Mouse (Mus musculus) forebrain, embryonic 11.5 days (tissue): Measurements from ENCODE around the gene Gm17631. TPM values are rescaled to one million over a fixed set of nuclear protein-coding genes. Genes with fewer than 3 reads are reported as not detected.
"Not testable (repeated sequence)": the region's sequence is repeated elsewhere in the genome, so short reads cannot be mapped to it uniquely, and the experiment has no call there.

Source experiments
- ATAC-seq: fragments of 200-750 bp; cut with Nextera tagmentation; replicated peaks from 2 replicates; pipeline ENCODE4 v1.8.0; 2017; ENCODE audit warnings: moderate TSS enrichment; ENCODE audit not compliant: low FRiP score
- DNase-seq: peaks from one replicate; pipeline ENCODE4 v3.0.0-alpha.2; 2017; ENCODE audit warnings: low spot score
- H3K27ac ChIP-seq: fragments of 300-500 bp; sonication (generic); 2 replicates; pipeline ENCODE4 v1.5.1; 2014; ENCODE audit warnings: low read depth, low read length
- H3K27me3 ChIP-seq: fragments of 300-500 bp; sonication (generic); 2 replicates; pipeline ENCODE4 v1.6.1; 2014; ENCODE audit warnings: mild to moderate bottlenecking, low read length, mixed read lengths; ENCODE audit not compliant: control insufficient read depth, insufficient read depth
- H3K36me3 ChIP-seq: fragments of 300-500 bp; sonication (generic); 2 replicates; pipeline ENCODE4 v1.6.1; 2014; ENCODE audit warnings: mild to moderate bottlenecking, low read length, moderate library complexity, mixed read lengths; ENCODE audit not compliant: control insufficient read depth, insufficient read depth
- H3K4me1 ChIP-seq: fragments of 300-500 bp; sonication (generic); replicated peaks from 2 replicates; pipeline ENCODE4 v1.6.1; 2014; ENCODE audit warnings: low read length, mixed read lengths; ENCODE audit not compliant: control insufficient read depth, insufficient read depth
- H3K4me2 ChIP-seq: fragments of 300-500 bp; sonication (generic); 2 replicates; pipeline ENCODE4 v1.6.1; 2014; ENCODE audit warnings: low read depth, mild to moderate bottlenecking, low read length, moderate library complexity, mixed read lengths; ENCODE audit not compliant: severe bottlenecking
- H3K4me3 ChIP-seq: fragments of 300-500 bp; sonication (generic); 2 replicates; pipeline ENCODE4 v1.5.1; 2014; ENCODE audit warnings: low read depth, low read length
- H3K9ac ChIP-seq: fragments of 300-500 bp; sonication (generic); 2 replicates; pipeline ENCODE4 v1.6.1; 2014; ENCODE audit warnings: low read length
- H3K9me3 ChIP-seq: fragments of 300-500 bp; sonication (generic); 2 replicates; pipeline ENCODE4 v1.6.1; 2016; ENCODE audit warnings: low read length, mixed read lengths; ENCODE audit not compliant: control insufficient read depth
- WGBS: fragments of 180-500 bp; shearing (Covaris S2); extraction: QIAGEN DNeasy Blood & Tissue Kit; methylation state at CpG from one replicate; pipeline ENCODE4 v1.1.7; 2014; 5-methylcytosine and 5-hydroxymethylcytosine counted together
- polyA plus RNA-seq: library from polyadenylated mRNA; unstranded; fragments of >200 nt; fragmentation: Nextera tagmentation; extraction: Ambion mirVana; gene quantifications from 2 replicates; pipeline ENCODE4 v1.2.1, GENCODE M21; 2014

The Gm17631 gene
- polyA plus RNA-seq, result not detected in 2 replicates

GRCm38 (mm10) chr6:129862349-129862748 lies at the start of gene Gm17631:
Gene Gm17631, plus strand, starts transcription at chr6:129862649.
- not testable (repeated sequence) for H3K4me2 ChIP-seq, H3K36me3 ChIP-seq, H3K9ac ChIP-seq, DNase-seq, H3K9me3 ChIP-seq, H3K27me3 ChIP-seq, H3K4me3 ChIP-seq, ATAC-seq, H3K4me1 ChIP-seq, H3K27ac ChIP-seq
- no CpG with 5 or more reads among the region's 3 CpGs for WGBS

DNA sequence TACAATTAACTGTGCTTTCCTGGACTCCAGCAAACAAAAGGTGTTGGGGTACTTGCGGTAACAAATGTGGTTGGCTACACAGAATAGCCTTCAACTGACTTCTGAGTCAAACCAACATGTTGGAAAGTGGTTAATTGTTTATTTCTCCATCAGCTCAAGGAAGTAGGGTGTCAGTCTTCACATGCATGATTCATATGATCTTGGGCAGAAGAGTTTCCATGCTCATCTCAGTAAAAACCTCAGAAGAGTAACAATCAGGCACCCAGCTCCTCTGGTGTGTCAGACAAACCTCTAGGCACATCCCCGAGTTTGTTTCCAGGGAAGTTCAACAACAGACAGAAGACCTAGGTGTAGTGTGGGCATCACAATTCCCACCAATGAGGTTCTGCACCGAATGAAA lies 44.7 kb upstream of the Gm17631 start:
- Histone ChIP-seq H3K9me3 (no peaks in the 10 kb centered on the region; the same call in 1 of the 2 replicates), H3K27ac (no peak overlapping the region), H3K36me3 (no peaks in the 10 kb centered on the region), H3K27me3 (no peaks in the 10 kb centered on the region), H3K4me3 (no peak overlapping the region), H3K4me1 (no peaks in the 10 kb centered on the region), H3K4me2 (no peak overlapping the region), H3K9ac (no peak overlapping the region)
- DNase-seq, result no peak
- ATAC-seq, result no peak
- 73% methylated on average over 3 of the region's 3 CpGs for WGBS

- no peak overlapping the region for H3K4me2 ChIP-seq
- DNase-seq, result no peak
Observed at GRCm38 (mm10) chr6:129824004-129824403, 38.4 kb upstream of the Gm17631 start.

DNA sequence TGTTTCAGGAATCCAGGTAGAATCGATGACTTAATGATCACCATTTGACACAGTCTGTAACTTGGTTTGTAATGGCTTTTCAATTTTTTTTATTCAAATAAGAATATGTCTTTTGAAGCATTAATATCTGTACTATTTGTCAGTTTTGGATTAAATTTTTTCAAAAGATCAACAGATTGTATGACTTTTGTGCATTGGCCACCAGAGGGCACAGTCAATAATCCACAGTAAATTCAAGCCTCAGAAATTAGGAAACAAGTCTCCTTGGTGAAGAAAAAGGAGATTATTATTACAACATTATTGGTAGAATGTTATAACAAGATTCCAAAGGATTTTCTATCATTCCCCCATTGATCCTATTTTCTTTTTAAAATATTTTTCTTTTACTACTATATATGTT lies 36.9 kb upstream of the Gm17631 start:
- no peak overlapping the region for H3K27ac ChIP-seq
- no peaks in the 10 kb centered on the region for H3K36me3 ChIP-seq
- H3K4me1 ChIP-seq, result no peaks in the 10 kb centered on the region
- no peak overlapping the region for H3K4me2 ChIP-seq
- H3K27me3 ChIP-seq, result no peaks in the 10 kb centered on the region
- H3K9me3 ChIP-seq, result no peaks in the 10 kb centered on the region; the same call in 1 of the 2 replicates
- ATAC-seq, result no peak
- no peak overlapping the region for H3K4me3 ChIP-seq
- DNase-seq, result no peak
- H3K9ac ChIP-seq, result no peak overlapping the region
- WGBS, result 80% methylated on average over 1 of the region's 1 CpGs

More at GRCm38 (mm10) chr6:129824004-129824403, 38.4 kb upstream of the Gm17631 start:
- no peaks in the 10 kb centered on the region for H3K27me3 ChIP-seq
- H3K27ac ChIP-seq, result no peak overlapping the region
- no peak overlapping the region for H3K4me3 ChIP-seq
- H3K9ac ChIP-seq, result no peak overlapping the region
- no peaks in the 10 kb centered on the region; the same call in 1 of the 2 replicates for H3K9me3 ChIP-seq
- ATAC-seq, result no peak
- no peaks in the 10 kb centered on the region for H3K36me3 ChIP-seq
- 84% methylated on average over 1 of the region's 1 CpGs for WGBS
- H3K4me1 ChIP-seq, result no peaks in the 10 kb centered on the region

DNA sequence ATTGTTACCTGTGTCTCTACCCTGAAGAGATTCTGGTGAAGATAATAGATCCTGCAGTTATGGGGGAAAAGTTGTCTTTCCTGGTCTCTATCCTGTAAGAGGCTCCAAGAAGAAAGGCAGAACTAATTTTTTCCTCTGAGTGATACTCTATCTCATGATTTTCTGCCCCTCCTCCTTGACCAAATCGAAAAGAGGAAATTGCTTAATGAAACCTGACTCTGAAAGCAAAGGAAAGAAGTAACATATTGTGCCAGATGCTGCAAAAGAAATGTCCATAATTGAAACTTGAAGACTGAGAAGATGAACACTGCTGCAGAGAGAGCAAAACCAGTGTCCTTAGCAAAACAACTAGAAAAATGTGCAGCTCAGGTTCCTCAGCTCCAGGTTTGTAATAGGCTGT lies 14.1 kb downstream of the Gm17631 start, which contains the start of gene Klra17:
Gene Klra17, minus strand, starts transcription at position 124 of the 400 bp plus-strand sequence.
- H3K4me3 ChIP-seq, result no peak within 1 kb of the TSS
- no peak for ATAC-seq
- peaks cover 4% of the 10 kb centered on the region; the same call in 1 of the 2 replicates for H3K9me3 ChIP-seq
- H3K4me2 ChIP-seq, result no peak within 1 kb of the TSS
- H3K4me1 ChIP-seq, result no peaks in the 10 kb centered on the region
- H3K9ac ChIP-seq, result no peak within 1 kb of the TSS
- DNase-seq, result no peak
- no peaks in the 10 kb centered on the region for H3K36me3 ChIP-seq
- 55% methylated on average over 1 of the region's 1 CpGs for WGBS
- no peak within 1 kb of the TSS for H3K27ac ChIP-seq
- H3K27me3 ChIP-seq, result no peaks in the 10 kb centered on the region

DNA sequence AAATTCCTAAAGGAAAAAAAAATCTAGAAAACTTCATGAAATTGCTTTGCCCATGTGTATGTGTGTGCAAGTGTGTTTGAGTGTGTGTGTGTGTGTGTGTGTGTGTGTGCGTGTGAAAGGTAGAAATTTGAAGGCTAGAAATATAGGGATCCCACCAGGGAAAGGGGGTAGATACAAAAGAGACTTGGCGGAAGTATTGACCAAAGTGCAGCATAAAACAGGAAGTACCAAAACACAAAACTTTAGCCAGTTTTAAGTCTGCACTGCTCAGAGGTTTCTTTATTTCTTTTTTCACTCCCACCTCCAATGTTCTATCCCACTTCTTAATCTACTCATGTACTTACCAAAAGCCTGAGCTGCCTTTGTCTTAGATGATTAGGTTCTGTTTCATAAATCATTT lies 20.1 kb downstream of the Gm17631 start:
- Histone ChIP-seq H3K9me3 (peaks cover 6% of the 10 kb centered on the region; the same call in 1 of the 2 replicates), H3K27ac (no peak overlapping the region), H3K9ac (no peak overlapping the region), H3K4me3 (no peak overlapping the region), H3K36me3 (no peaks in the 10 kb centered on the region), H3K4me1 (no peaks in the 10 kb centered on the region), H3K4me2 (no peak overlapping the region), H3K27me3 (no peaks in the 10 kb centered on the region)
- ATAC-seq (no peak), DNase-seq (no peak)
- 88% methylated on average over 2 of the region's 2 CpGs for WGBS

Other genes with a start within 250 kb of the Gm17631 start
- 0.16 and 0.23 TPM in 2 replicates for gene Klrk1, start 238.8 kb upstream of the Gm17631 start, polyA plus RNA-seq
- not detected in 2 replicates for gene Klrc3, start 219.3 kb upstream of the Gm17631 start, polyA plus RNA-seq
- not detected in 2 replicates for gene Klrc2, start 202.0 kb upstream of the Gm17631 start, polyA plus RNA-seq
- gene Klrc1, start 183.7 kb upstream of the Gm17631 start, polyA plus RNA-seq, result not detected in 2 replicates
- gene Klri1, start 145.5 kb upstream of the Gm17631 start, polyA plus RNA-seq, result not detected in 2 replicates
- not detected in 2 replicates for gene Klri2, start 122.2 kb upstream of the Gm17631 start, polyA plus RNA-seq
- gene Gm156, start 78.4 kb upstream of the Gm17631 start, polyA plus RNA-seq, result not detected in 2 replicates
- not detected in 2 replicates for gene Klra17, start 14.0 kb downstream of the Gm17631 start, polyA plus RNA-seq
- gene Klra5, start 55.0 kb downstream of the Gm17631 start, polyA plus RNA-seq, result not detected in 2 replicates
- gene Klra6, start 164.3 kb downstream of the Gm17631 start, polyA plus RNA-seq, result not detected in 2 replicates
- not detected in 2 replicates for gene Klra4, start 204.6 kb downstream of the Gm17631 start, polyA plus RNA-seq